Mouse (Mus musculus) hindbrain, embryonic 16.5 days (tissue): ENCODE data around the gene Caskin2. TPM values are rescaled to one million over a fixed set of nuclear protein-coding genes. Genes with fewer than 3 reads are reported as not detected.

Source experiments
- ATAC-seq: fragments of 200-750 bp; cut with Nextera tagmentation; 2 replicates; pipeline ENCODE4 v1.8.0; 2017; ENCODE audit warnings: moderate TSS enrichment, moderate library complexity
- H3K27ac ChIP-seq: fragments of 300-500 bp; sonication (generic); 2 replicates; pipeline ENCODE4 v1.5.1; 2014; ENCODE audit warnings: low read depth, mild to moderate bottlenecking, control low read depth, low read length, moderate library complexity
- H3K27me3 ChIP-seq: fragments of 300-500 bp; sonication (generic); replicated peaks from 2 replicates; pipeline ENCODE4 v1.6.1; 2014; ENCODE audit warnings: low read length; ENCODE audit not compliant: control insufficient read depth, insufficient read depth
- H3K36me3 ChIP-seq: fragments of 300-500 bp; sonication (generic); 2 replicates; pipeline ENCODE4 v1.6.1; 2014; ENCODE audit warnings: mild to moderate bottlenecking, low read length, moderate library complexity, mixed read lengths; ENCODE audit not compliant: control insufficient read depth, insufficient read depth
- H3K4me1 ChIP-seq: fragments of 300-500 bp; sonication (generic); 2 replicates; pipeline ENCODE4 v1.6.1; 2014; ENCODE audit warnings: low read depth, low read length; ENCODE audit not compliant: control insufficient read depth, insufficient read depth
- H3K4me2 ChIP-seq: fragments of 300-500 bp; sonication (generic); 2 replicates; pipeline ENCODE4 v1.6.1; 2014; ENCODE audit warnings: mild to moderate bottlenecking, low read length, control low read depth, moderate library complexity
- H3K4me3 ChIP-seq: fragments of 300-500 bp; sonication (generic); 2 replicates; pipeline ENCODE4 v1.5.1; 2014; ENCODE audit warnings: mild to moderate bottlenecking, low read length, control low read depth, moderate library complexity
- H3K9ac ChIP-seq: fragments of 300-500 bp; sonication (generic); 2 replicates; pipeline ENCODE4 v1.6.1; 2014; ENCODE audit warnings: low read depth, mild to moderate bottlenecking, control low read depth, low read length, moderate library complexity
- H3K9me3 ChIP-seq: fragments of 300-500 bp; sonication (generic); 2 replicates; pipeline ENCODE4 v1.6.1; 2014; ENCODE audit warnings: mild to moderate bottlenecking, low read length, moderate library complexity; ENCODE audit not compliant: control insufficient read depth
- WGBS: fragments of 180-500 bp; shearing (Covaris S2); extraction: QIAGEN DNeasy Blood & Tissue Kit; methylation state at CpG from one replicate; pipeline ENCODE4 v1.1.7; 2014; 5-methylcytosine and 5-hydroxymethylcytosine counted together
- polyA plus RNA-seq: library from polyadenylated mRNA; unstranded; fragments of >200 nt; fragmentation: Nextera tagmentation; extraction: Ambion mirVana; gene quantifications from 2 replicates; pipeline ENCODE4 v1.2.1, GENCODE M21; 2015

Gene Caskin2
- polyA plus RNA-seq, 1 experiment from 2014 or later = 9.0 TPM

- WGBS = 23% methylated on average over 8 of the region's 8 CpGs
- Histone ChIP-seq H3K9ac (no peak overlapping the region), H3K36me3 (no peaks in the 10 kb centered on the region), H3K9me3 (no peaks in the 10 kb centered on the region), H3K27ac (no peak overlapping the region), H3K27me3 (peaks cover 6% of the 10 kb centered on the region), H3K4me2 (no peak overlapping the region), H3K4me3 (no peak overlapping the region), H3K4me1 (no peaks in the 10 kb centered on the region)
- ATAC-seq = no peak
Observed at GRCm38 (mm10) chr11:115833021-115833513, 19.6 kb upstream of the Caskin2 start.

- no peak for ATAC-seq
Observed at GRCm38 (mm10) chr11:115832523-115832922, 19.1 kb upstream of the Caskin2 start.

GRCm38 (mm10) chr11:115832064-115832463 is 18.6 kb upstream of the Caskin2 start:
- H3K36me3 ChIP-seq = no peaks in the 10 kb centered on the region
- H3K4me3 ChIP-seq = no peak overlapping the region
- no peak for ATAC-seq
- no peak overlapping the region for H3K4me2 ChIP-seq
- no peaks in the 10 kb centered on the region for H3K9me3 ChIP-seq
- H3K27me3 ChIP-seq = peaks cover 6% of the 10 kb centered on the region
- no peak overlapping the region for H3K27ac ChIP-seq
- 61% methylated on average over 6 of the region's 6 CpGs for WGBS
- H3K4me1 ChIP-seq = no peaks in the 10 kb centered on the region
- no peak overlapping the region for H3K9ac ChIP-seq

More at GRCm38 (mm10) chr11:115832523-115832922, 19.1 kb upstream of the Caskin2 start:
- no peak overlapping the region for H3K4me3 ChIP-seq
- no peak overlapping the region for H3K9ac ChIP-seq
- no peak overlapping the region for H3K27ac ChIP-seq
- WGBS = 4% methylated on average over 8 of the region's 8 CpGs
- H3K36me3 ChIP-seq = no peaks in the 10 kb centered on the region
- H3K27me3 ChIP-seq = peaks cover 6% of the 10 kb centered on the region
- no peaks in the 10 kb centered on the region for H3K4me1 ChIP-seq
- no peak overlapping the region for H3K4me2 ChIP-seq
- H3K9me3 ChIP-seq = no peaks in the 10 kb centered on the region

- ATAC-seq = no peak
- no peak overlapping the region for H3K27ac ChIP-seq
- H3K4me1 ChIP-seq = no peaks in the 10 kb centered on the region
- H3K9ac ChIP-seq = no peak overlapping the region
- H3K36me3 ChIP-seq = no peaks in the 10 kb centered on the region
- peaks cover 6% of the 10 kb centered on the region for H3K27me3 ChIP-seq
- H3K4me2 ChIP-seq = no peak overlapping the region
- 46% methylated on average over 3 of the region's 3 CpGs for WGBS
- no peaks in the 10 kb centered on the region for H3K9me3 ChIP-seq
- no peak overlapping the region for H3K4me3 ChIP-seq
Observed at GRCm38 (mm10) chr11:115831518-115831917, 18.1 kb upstream of the Caskin2 start.

- Histone ChIP-seq H3K27me3 (peaks cover 13% of the 10 kb centered on the region), H3K36me3 (no peaks in the 10 kb centered on the region), H3K4me3 (no peak overlapping the region), H3K9ac (no peak overlapping the region), H3K4me2 (no peak overlapping the region), H3K27ac (no peak overlapping the region), H3K4me1 (no peaks in the 10 kb centered on the region), H3K9me3 (no peaks in the 10 kb centered on the region)
- no peak for ATAC-seq
- 26% methylated on average over 25 of the region's 25 CpGs for WGBS
Observed at GRCm38 (mm10) chr11:115830550-115831325, 17.3 kb upstream of the Caskin2 start.

GRCm38 (mm10) chr11:115829036-115829435 is 15.6 kb upstream of the Caskin2 start:
- no peak for ATAC-seq
- Histone ChIP-seq H3K27ac (no peak overlapping the region), H3K4me3 (no peak overlapping the region), H3K4me1 (peaks cover 6% of the 10 kb centered on the region), H3K9ac (no peak overlapping the region), H3K27me3 (peaks cover 25% of the 10 kb centered on the region), H3K36me3 (no peaks in the 10 kb centered on the region), H3K9me3 (no peaks in the 10 kb centered on the region), H3K4me2 (no peak overlapping the region)
- WGBS = 65% methylated on average over 4 of the region's 4 CpGs

- Histone ChIP-seq H3K27ac (no peak overlapping the region), H3K4me2 (no peak overlapping the region), H3K36me3 (no peaks in the 10 kb centered on the region), H3K9me3 (no peaks in the 10 kb centered on the region), H3K9ac (no peak overlapping the region), H3K27me3 (peaks cover 31% of the 10 kb centered on the region), H3K4me3 (no peak overlapping the region), H3K4me1 (peaks cover 12% of the 10 kb centered on the region)
- WGBS = 81% methylated on average over 6 of the region's 6 CpGs
- ATAC-seq = no peak
Observed at GRCm38 (mm10) chr11:115827624-115828023, 14.2 kb upstream of the Caskin2 start.

- Histone ChIP-seq H3K4me3 (no peak overlapping the region), H3K36me3 (0 out of 2 replicates have a peak, but pooled peaks cover 1% of the 10 kb centered on the region), H3K27me3 (peaks cover 31% of the 10 kb centered on the region), H3K4me2 (no peak overlapping the region), H3K9ac (no peak overlapping the region), H3K4me1 (peaks cover 12% of the 10 kb centered on the region), H3K9me3 (no peaks in the 10 kb centered on the region), H3K27ac (no peak overlapping the region)
- ATAC-seq = no peak
- 45% methylated on average over 5 of the region's 5 CpGs for WGBS
Observed at GRCm38 (mm10) chr11:115826487-115826886, 13.0 kb upstream of the Caskin2 start.

GRCm38 (mm10) chr11:115824813-115825212 is 11.4 kb upstream of the Caskin2 start:
- H3K27me3 ChIP-seq = peaks cover 25% of the 10 kb centered on the region

More at GRCm38 (mm10) chr11:115824813-115825212, 11.4 kb upstream of the Caskin2 start:
- Histone ChIP-seq H3K9ac (no peak overlapping the region), H3K36me3 (peaks cover 14% of the 10 kb centered on the region), H3K27ac (no peak overlapping the region), H3K9me3 (no peaks in the 10 kb centered on the region), H3K4me1 (peaks cover 12% of the 10 kb centered on the region), H3K4me2 (peak overlapping the region; percentile 99), H3K4me3 (no peak overlapping the region; the same call in 1 of the 2 replicates)
- ATAC-seq = no peak
- 17% methylated on average over 11 of the region's 11 CpGs for whole genome bisulfite sequencing
